Mouse (Mus musculus) right cerebral cortex, adult 18-20 months (tissue): ENCODE results near the gene Scarf2.

Experiments used
- DNase-seq: peaks from one replicate; pipeline ENCODE4 v3.0.0; 2022; ENCODE audit warnings: mixed read lengths

The Scarf2 gene

DNA sequence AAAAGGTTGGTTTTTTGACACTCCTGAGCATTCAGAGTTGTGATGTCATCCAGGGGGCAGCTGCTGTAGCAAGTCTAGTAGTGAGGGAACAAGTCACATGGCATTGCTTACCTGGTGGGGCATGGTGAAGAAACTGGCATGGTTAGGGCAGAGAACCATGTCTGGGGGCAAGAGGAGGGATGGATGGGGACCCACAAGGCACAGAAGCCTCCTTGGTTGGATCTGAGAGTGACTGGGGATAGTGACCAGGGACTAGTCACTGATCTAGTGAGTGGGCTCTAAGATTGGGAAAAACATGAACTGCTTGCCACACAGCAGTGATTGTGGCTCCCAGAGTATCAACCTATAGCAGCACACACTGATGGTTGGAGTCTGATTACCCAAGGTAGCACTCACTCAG lies 2.5 kb downstream of the Scarf2 start:
- no peak for DNase-seq

DNA sequence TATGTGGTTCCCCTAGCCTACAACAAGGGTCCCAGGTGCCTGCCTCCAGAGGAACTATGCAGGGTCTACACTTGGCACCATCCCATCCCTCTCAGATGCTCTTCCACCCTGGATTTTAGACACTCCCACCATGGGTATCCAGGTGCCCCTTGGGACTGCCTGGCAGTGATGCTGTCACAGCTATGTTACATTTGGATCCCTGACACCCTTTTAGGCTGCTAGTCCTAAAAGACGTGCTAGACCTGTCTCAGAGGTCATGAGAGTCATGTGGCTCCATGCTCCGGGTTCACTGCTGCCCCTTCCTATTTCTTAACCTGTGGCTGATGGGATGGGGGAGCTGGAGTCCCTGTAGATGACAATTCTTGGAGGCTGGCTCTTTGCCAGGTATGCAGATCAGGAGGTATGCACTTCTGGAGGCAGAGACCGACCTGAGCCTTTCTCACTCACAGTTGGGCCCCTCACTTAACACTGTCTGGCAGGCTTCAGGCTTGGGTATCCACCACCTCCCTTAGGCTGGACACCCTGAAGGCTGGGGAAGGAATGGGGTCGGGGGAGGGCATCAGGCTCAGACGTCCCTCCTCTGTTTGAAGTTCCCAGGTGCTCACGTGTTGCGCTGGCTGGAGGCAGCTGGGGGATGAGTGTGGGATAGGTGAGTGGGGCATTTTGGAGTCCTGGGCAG lies 4.8 kb downstream of the Scarf2 start:
- DNase-seq, result no peak

DNA sequence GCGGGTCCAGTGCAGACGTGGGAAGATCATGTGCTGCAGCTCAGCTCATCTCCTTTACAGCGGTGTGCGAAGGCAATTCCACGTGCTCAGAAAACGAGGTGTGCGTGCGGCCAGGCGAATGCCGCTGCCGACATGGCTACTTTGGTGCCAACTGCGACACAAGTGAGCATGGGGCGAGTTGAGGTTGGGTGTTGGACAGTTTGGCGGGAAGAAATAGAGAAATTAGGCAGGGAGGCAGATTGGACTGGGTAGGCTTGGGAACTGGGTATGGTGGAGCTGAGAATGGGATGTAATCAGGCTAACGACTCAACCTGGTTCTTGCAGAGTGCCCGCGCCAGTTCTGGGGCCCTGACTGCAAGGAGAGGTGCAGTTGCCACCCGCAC lies 5.4 kb downstream of the Scarf2 start:
- no peak for DNase-seq

DNA sequence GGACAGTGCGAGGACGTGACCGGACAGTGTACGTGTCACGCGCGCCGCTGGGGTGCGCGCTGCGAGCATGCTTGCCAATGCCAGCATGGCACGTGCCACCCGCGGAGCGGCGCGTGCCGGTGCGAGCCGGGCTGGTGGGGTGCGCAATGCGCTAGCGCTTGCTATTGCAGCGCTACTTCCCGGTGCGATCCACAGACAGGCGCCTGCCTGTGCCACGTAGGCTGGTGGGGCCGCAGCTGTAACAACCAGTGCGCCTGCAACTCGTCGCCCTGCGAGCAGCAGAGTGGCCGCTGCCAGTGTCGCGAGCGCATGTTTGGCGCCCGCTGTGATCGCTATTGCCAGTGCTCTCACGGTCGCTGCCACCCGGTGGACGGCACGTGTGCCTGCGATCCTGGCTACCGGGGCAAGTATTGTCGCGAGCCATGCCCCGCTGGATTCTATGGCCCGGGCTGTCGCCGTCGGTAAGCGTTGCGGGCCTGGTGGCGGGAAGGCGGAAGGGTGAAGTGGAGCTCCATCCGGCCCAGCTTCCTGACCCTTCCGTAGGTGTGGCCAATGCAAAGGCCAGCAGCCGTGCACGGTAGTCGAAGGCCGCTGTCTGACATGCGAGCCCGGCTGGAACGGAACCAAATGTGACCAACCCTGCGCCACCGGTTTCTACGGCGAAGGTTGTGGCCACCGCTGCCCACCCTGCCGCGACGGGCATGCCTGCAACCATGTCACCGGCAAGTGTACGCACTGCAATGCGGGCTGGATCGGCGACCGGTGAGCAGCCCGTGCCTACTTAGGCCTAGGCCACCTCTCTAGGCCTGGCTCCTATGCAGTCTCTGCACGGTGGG lies 6.0 kb downstream of the Scarf2 start:
- peak; percentile 34 for DNase-seq

DNA sequence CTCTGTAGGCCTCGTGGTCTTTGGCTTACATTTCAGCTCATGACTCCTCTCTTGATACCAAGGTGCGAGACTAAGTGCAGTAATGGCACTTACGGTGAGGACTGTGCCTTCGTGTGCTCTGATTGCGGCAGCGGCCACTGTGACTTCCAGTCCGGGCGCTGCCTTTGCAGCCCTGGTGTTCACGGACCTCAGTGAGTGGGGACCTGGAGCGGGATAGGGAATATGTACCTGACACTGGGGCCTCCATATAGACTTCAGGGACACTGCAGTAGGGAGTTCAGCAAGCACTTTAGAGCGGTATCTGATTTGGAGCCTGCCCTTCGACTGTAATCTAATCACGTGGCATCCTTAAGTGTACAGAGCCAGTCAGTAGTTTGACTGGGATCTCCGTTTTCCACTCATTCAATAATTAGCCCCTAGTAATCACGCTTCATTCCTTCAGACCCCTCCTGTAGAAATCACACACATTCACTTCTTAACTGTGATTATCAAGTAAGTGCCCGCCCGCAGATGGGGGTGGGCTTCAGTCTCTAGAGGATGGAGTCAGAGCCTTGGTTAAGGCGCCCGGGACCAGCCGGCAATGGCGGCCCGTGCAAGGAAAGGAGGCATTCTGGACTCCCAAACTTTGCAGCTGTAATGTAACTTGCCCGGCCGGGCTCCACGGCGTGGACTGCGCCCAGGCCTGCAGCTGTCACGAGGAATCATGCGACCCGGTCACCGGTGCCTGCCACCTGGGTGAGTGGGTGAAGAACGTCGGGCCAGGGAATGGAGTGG lies 6.8 kb downstream of the Scarf2 start:
- DNase-seq, result no peak

DNA sequence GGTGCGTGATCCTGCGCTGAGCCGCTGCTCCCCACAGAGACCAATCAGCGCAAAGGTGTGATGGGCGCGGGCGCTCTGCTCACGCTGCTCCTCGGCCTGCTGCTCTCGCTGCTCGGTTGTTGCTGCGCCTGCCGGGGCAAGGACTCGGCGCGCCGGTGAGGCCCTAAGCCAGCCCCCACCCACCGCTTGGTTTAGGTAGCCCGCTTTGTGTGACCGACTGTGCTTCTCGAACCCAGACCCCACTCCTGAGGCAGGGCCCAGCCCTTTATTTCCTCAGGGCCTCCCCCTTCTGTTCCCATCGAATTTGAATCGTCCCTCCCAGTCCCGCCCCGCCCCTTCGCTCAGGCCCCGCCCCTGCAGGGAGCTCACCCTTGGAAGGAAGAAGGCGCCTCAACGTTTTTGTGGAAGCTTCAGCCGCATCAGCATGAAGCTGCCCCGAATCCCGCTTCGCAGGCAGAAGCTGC lies 7.4 kb downstream of the Scarf2 start:
- no peak for DNase-seq

DNA sequence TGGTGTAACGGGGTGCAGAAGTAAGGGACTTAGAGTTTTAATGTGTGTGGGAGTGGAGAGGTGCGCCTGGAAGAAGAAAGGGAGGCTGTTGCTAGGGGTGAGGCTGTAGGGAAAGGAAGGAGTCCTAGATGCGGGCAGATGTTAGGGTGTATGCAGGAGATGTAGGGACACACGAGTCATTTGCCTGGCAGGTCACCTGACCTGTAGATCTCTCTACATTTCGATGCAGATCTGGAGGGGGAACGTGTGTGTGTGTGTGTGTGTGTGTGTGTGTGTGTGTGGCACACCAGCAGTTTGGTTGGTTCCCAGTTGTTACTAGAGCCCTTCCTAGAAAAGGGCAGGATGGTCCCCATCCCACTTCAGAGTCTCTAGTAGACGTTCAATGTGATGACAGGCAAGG lies 7.9 kb downstream of the Scarf2 start:
- no peak for DNase-seq

DNA sequence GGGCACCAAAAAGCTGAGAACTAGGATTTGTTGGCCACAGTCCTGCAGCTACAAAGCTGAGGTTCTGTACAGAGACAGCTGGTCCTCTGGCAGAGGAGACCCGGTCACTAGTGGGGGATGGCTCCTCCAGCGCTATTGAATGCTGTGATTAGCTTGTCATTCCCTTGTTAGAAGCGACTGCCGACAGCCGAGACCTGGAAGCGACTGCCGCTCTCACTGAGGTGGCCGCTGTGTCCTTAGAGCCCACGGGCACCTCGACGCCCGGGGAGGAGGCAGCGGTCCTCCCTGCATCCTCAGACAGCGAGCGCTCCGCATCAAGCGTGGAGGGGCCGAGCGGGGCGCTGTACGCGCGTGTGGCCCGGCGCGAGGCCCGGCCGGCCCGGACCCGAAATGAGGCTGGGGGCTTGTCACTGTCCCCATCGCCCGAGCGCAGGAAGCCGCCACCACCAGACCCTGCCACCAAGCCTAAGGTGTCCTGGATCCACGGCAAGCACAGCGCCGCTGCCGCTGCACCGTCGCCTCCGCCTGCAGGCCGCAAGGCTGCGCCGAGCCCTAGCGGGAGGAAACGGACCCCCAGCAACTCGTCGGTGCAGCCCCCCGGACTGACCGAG lies 9.6 kb downstream of the Scarf2 start:
- DNase-seq, result peak; percentile 28

DNA sequence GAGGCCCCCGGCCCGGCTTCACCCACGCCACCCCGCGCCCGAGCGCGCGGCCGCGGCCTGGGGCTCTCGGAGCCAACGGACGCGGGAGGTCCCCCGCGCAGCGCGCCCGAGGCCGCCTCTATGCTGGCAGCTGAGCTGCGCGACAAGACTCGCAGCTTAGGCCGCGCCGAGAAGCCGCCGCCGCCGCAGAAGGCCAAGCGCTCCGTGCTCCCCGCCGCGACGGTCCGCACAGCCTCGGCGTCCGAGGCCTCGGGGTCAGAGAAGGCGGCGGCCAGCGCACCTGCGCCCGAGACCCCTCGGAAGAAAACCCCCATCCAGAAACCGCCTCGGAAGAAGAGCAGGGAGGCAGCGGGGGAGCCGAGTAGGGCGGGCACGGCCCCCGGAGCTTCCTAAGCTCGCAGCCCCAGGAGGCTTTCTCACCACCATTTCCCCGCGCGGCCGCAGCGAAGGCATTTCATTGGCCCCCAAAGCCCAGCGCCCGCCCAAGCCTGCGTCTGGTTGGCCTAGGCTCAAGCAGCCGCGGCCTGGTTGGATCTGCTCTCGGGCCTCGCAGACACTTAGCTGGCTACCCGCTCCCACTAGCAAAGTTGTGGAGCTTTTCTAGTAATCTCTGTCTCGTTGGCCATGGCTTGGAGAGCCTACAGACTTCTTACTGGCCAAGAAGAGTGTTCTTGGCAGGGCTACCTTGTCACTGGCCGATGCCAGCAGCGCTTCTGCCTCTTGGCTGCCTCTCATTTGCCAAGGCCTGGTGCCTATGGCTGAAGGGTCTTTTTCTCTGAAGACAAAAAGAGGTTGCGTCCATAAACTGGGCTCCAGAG lies 10.3 kb downstream of the Scarf2 start:
- DNase-seq, result peak; percentile 91

DNA sequence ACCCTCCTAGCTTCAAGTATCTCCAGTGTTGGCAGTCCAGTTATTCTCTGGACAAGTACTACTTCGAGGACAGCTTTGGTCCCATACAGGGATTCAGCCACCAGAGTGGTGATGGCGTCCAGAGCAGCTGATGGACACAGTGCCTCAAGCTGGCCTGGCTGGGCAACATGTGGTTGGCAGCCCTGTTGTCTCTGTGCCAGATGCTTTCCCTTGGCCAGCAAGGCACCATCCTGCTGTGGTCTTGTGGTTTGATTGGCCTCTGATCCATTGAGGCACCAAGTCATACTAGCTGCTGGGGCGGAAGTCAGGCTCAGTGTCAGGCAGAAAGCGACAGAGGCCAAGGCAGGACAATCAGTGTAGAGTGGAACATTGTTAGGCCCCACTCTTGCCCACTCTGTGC lies 12.0 kb downstream of the Scarf2 start:
- no peak for DNase-seq

DNA sequence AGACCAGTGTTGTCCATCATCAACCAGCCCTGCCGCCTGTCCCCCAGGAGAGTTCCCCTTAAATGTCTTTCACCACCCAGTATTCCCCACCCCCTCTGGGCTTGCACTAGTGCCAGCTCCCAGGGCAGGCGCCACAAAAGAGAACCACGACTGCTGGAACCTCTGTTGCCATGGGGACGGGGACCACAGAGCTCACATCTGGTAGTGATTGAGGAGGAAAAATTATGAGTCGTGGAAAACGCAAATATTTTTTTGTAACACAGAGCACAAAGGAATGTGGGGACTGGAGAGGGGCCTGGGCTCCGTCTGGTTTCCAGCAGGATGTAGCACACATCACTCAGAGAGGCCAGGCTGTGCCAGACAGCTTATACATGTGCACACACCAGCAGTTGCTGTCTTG lies 12.6 kb downstream of the Scarf2 start:
- no peak for DNase-seq

DNA sequence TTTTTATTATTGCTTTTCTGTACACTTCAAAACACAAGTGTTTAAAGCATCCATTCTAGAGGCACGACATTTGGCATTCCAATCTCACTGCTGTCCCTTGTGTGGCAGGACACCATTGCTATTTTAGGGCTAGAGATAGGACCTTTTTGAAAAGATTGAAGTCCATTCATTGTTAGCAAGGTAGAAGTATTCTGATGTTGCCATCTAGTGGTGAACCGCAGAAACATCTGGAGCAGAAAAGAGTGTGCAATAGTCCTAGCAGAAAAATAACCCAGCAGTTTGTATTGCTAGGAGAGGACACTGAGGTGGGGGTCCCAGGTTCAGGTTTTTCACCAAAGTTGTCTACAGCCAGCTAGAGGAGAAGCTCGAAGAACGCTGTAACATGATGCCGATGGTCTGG lies 15.0 kb downstream of the Scarf2 start:
- DNase-seq, result no peak

DNA sequence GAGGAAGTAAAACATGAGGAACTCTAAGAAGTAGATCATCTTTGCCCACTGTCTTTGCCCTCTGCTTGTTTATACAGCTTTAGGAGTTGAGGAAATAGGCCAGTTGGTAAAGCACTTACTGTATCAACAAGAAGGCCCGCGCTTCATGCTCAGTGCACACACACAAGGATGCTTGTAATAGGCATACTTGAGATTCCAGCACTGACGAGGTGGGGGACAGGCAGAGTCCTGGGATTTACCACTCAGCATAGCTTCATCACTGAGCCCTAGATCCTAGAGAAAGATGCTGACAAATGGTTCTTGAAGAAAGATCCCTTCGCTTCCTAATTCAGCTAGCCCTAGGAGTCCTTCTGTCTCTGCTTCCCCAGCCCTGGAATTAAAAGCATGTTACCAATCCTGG lies 16.1 kb downstream of the Scarf2 start:
- DNase-seq, result no peak

DNA sequence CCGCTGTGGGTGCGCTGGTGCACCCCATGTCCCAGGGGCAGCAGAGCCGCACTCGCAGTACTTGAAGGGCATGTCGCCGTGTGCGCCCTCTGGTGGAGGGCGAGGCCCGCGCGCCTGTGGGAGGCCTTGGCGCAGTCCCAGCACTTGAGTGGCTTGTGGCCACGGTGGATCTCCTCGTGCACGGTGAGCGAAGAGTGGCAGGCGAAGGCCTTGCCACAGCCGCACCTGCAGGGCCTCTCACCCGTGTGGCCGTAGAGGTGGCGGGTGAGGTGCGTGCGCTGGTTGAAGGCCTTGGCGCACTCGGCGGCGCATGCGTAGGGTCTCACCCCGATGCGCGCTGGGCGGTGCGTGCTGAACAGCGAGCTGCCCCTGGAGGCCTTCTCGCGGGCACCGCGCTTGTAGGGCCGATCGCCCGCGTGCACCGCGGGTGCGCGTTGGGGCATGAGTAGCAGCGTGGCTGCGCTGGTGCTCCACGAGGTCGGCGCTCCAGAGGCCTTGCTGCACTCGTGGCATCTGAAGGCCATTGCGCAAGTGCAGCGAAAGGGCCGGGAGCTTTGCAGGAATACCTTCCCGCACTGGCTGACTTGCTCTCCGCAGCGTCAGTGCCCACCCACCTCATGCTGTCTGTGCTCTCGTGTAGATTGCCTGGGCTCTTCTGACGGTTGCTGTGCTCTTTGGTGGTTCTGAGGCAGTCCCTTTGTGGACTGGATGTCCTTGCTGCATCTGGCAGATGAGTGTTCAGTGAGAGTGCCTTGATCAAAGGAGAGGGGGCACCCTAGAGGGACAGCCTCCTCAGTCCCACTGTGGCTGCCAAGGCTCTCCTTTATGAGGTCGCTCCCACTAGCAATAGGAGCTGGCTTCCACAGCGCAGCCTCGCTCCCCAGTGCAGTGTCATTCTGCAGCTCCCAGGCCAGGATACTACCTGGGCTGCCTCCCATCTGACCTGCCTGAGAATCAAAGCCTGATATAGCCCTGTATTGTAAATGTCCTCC lies 18.6 kb downstream of the Scarf2 start:
- peak; percentile 52 for DNase-seq

DNA sequence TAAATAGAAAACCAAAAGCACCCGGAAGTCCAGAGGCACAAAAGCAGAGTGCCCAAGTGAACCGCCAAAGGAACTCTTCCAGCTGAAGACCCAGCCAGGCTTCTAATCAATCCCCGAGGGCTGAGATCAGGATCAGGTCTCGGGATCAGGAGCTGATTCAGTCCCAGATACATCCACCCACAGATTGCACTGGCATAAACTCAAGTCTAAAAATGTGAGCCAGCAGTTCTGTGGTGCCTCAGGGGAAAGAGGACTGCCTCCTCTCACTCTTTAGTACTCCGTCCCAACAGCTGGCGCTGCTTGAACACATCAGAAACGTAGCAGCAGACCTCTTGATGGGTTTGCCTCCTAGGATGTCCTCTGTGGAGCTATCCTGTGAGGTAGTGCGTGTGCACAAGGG lies 19.4 kb downstream of the Scarf2 start:
- DNase-seq, result no peak

DNA sequence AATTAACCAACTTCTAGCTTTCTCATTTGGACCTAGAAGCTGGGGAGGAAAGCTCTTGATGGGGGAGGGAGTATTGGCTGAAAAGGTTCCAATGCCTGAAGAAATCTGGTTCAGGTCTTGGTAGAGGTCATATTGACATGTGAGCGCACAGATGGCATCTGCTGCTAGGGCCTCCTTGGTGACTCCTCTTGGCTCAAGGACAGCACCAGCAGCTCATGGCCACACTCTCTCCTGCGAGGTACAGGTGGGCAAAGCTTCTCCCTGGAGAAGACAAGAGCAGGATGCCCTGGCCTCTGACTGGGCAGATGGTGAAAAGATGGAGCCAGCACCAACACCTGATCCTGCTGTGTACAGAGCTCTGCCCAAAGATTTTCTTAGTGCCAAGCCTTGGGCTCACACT lies 29.4 kb downstream of the Scarf2 start:
- no peak for DNase-seq

DNA sequence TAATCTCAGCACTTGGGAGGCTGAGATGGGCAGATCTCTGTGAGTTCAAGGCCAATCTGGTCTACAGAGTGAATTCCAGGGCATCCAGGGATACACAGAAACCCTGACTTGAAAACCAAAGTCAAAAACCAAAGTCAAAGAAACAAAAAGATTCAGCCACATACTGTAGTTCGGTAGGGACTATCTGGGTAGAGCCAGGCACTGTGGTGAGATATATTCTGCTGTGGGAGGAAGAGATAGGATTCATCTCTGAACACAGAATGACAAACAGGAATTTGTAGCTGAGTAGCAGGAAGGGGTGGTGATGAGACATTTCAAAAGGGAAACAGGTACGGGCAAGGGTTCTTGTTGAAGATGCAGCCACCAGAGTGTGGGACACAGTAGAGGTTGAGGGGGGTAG lies 31.1 kb downstream of the Scarf2 start:
- DNase-seq, result no peak

DNA sequence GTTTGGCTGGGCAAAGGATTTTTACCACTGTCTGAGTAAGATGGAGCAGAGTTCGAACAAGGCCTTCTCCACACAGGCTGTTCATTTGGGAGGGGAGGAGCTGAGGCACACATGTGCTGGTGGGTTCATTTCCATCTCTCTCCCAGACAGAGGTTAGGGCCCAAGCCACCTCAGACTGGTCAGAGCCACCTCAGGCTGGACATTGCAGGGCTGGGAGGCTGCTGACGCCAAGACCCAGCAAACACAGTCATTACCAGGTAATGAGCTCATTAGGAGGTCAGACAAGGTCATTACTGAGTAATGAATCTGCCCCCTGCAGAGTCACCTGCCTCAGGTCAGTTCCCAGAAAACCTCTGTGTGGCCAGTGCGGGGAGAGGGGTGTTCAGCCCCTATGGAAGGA lies 31.8 kb downstream of the Scarf2 start:
- no peak for DNase-seq

DNA sequence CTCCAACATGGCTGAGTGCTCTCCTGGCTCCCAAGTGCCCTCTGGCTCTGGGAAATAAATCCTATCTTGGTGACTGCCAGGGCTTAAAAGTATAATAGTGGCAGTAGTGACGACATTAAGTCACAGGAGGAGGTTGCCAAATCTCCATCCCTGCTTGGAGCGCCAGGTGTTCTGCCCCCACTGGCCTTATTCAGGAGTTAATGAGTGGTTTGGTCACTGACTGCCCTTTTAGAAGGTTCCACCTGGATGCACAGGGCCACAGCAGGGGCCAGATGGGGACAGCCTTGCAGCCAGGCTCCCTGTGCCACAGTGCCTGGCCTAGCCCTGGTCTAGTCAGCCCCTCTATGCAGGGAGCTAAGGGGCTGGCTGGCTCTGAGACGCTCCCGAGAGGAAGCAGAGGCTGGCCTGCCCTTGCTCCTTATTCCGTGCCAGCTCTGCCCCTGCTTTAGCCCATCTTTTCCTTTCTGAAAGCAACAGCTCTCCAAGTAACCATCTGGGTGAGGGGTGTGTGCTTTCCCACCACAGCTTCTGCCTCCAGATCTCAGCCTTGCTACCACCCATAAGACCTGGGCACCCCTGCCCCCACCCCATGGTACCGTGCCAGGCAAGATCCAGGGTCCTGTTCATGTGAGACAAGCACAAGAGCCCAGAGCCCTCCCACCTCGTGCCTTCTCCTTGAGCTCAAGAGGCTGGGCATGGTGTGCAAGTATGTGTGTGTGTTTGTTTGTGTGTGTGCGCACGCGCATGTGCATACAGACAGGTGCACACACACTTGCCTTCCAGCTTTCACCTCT lies 33.5 kb downstream of the Scarf2 start:
- DNase-seq, result no peak

DNA sequence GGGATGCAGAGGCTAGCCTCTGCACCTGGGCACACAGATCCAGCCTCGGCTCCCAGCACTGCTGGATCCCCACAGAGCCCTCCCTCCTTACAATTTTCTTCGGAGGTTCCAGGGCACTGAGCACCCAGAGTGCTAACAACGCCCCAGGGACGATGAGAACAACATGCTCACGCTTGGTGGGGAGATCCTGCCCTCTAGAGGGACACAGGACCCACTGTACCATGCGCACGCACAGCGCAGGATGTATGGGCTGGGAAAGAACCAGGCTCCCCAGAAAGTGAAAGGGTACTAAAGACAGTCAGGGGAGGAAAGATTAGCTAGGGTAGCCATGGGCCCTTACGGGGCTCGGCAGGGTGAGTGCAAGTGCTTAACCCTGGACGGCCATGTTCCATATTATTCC lies 34.7 kb downstream of the Scarf2 start:
- DNase-seq, result no peak
